Mouse (Mus musculus): ENCODE results near the gene Zfr2. TPM values are rescaled to one million over a fixed set of nuclear protein-coding genes. Genes with fewer than 3 reads are reported as not detected.

The Zfr2 gene
- polyA plus RNA-seq, 2 experiments from 2014 or later = 1.6 to 1.7 TPM

DNA sequence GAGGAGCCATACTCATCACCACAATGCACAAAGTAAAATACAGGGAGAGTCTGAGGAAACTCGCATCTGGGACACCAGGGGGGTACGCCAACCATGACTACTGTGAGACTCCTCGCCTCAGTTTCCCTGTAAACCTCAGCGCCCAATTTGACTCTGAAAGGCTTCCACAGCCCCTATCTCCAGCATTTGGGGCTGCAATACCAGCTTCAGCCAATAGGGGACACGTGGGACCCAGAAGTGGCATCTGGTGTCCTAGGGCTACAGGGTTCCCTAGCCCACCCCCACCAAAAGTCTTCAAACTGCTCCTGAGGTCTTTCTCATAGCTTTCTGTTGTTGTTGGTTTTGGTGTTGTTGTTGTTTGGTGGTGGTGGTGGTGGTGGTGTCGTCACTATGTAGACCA is 55.6 kb downstream of the Zfr2 start:
- no peak for ATAC-seq

DNA sequence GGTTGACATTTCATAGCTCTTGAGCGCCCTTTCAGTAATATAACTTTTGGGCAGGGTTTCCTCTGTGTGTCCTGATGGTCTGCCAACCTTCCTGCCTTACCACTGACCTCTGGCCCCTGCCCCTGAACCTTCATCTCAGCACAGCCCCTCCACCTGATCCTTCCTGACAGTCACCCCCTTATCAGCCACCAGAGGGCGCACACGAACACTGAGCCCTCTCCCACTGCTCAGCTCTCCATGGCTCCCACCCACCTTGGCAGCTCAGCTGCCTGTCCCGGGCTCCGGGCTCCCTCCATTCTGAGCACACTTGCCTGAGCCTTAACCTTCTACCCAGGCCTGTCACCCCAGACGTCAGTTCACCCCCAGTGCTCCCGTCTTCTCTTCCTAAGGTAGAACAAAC is 56.3 kb downstream of the Zfr2 start:
- no peak for ATAC-seq

- no peak for ATAC-seq
Measured at GRCm38 (mm10) chr10:81289811-81290210, 56.9 kb downstream of the Zfr2 start.

DNA sequence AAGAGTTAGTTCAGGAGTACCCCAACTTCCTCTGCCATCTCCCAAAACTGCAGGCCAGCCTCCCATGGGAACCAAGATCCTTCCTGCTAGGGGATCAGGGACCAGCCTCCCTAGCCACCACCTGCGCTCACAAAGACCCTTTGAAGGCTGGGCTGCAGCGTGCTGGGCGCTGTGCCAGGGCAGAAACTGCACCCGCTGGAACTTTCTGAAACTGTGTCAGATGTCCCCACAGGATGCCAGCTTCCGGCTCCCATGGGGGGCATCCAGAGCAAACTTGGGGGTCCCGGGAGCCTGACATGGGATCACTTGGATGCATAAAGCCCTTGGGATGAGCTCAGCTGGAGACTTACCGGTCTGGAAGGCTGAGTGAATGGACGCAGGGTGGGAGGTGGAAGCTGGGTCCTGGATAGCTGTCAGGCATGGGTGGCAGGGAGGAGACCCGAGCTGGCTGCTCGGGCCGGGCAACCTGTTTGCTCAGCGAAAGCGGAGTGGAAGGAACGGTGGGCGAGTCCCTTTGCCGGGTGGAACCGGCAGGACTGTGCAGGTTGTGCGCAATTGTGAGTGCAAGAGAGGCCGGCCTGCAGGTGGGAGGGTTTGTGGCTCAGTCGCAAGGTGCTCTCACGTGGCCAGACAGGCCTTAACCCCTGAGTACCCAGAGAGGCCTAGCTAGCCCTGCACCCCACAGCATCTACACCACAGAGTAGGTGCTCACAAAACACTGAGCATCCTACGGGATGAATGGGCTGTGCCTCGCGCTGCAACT is 57.9 kb downstream of the Zfr2 start:
- ATAC-seq = no peak

- ATAC-seq = no peak
Measured at GRCm38 (mm10) chr10:81291511-81292104, 58.7 kb downstream of the Zfr2 start, which contains the start of gene Tjp3. TSS of gene Tjp3 (minus strand) at chr10:81291581.

DNA sequence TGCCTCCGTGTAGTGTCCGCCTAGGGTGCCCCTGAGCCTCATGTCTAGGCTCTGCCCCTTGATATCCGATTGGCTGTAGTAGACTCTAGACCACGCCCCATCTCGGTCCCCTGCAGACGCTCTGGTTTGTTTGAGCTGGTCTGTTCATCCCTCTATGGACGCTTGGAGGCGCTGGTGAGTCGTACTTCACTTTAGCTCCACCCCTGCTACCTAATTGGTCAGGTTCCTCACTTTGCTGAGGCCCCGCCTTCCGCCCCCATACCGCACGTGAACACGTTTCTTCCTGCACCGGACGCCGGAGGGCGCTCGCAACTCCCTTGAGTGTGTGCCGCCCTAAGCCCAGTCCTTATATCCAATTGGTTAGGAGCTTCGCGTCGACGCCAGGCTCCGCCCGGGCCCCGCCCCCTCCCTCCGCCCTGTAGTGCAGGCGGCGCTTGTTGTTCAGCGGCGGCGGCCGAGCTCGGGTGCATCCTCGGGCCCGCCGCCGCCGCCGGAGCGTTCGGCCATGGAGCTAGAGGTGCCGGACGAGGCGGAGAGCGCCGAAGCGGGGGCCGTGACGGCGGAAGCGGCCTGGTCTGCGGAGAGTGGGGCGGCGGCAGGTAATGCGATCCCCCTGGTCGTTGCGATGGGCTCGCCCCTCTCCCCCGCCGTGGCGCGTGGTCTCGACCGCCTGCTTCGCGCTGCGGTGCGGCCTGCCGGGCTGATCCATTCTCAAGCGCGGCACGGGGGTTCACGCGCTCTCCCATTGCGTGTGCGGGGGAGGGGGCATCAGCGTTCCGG is 59.8 kb downstream of the Zfr2 start, which contains the start of gene Pip5k1c:
Gene Pip5k1c (plus strand): TSS at position 410 of the 780 bp plus-strand sequence.
- peak; percentile 91 for ATAC-seq

- ATAC-seq = no peak
Measured at GRCm38 (mm10) chr10:81293334-81294030, 60.5 kb downstream of the Zfr2 start.

- ATAC-seq = no peak
Measured at GRCm38 (mm10) chr10:81294442-81294841, 61.5 kb downstream of the Zfr2 start.

DNA sequence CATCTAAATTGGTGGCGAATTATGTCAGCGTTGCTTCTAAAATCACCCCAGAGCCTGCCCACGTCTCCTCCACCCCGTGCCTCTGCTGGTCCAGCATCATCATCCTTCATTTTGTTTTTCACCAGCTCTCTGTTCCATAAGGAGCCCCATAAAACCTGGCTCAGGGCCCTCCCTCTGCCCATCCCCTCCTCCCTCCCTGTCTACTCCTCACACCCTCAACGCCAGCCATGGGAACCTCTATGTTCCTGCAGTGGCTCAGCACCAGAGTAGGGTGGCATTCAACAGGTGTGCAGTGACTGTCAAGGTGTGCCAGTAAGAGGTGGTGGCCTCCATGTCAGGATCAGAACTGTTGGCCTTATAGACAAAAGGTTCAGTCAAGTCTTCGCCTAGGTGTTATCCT is 62.2 kb downstream of the Zfr2 start:
- no peak for ATAC-seq

GRCm38 (mm10) chr10:81297246-81297645 is 64.3 kb downstream of the Zfr2 start:
- ATAC-seq = no peak

DNA sequence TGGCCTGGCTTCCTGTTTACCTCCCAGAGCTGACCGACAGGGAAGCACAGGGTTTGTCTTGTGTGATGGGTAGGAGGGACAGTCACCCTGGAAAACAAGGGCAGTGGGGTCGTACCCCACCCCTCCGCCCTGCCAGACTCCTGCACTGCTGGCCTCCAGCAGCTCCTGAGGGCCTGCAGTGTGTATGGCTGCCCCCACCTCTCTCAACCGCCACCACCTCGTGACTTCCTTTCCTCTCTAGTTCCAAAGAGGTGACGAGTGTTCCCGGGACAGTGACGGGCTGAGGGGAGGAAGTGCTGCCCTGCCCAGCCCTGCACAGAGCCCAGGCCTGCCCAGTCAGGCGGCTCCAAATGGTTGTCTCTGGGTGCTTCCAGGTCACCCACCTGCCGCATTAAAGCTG is 64.9 kb downstream of the Zfr2 start:
- ATAC-seq = peak; percentile 65

GRCm38 (mm10) chr10:81298369-81299100 is 65.6 kb downstream of the Zfr2 start:
- peak; percentile 61 for ATAC-seq

DNA sequence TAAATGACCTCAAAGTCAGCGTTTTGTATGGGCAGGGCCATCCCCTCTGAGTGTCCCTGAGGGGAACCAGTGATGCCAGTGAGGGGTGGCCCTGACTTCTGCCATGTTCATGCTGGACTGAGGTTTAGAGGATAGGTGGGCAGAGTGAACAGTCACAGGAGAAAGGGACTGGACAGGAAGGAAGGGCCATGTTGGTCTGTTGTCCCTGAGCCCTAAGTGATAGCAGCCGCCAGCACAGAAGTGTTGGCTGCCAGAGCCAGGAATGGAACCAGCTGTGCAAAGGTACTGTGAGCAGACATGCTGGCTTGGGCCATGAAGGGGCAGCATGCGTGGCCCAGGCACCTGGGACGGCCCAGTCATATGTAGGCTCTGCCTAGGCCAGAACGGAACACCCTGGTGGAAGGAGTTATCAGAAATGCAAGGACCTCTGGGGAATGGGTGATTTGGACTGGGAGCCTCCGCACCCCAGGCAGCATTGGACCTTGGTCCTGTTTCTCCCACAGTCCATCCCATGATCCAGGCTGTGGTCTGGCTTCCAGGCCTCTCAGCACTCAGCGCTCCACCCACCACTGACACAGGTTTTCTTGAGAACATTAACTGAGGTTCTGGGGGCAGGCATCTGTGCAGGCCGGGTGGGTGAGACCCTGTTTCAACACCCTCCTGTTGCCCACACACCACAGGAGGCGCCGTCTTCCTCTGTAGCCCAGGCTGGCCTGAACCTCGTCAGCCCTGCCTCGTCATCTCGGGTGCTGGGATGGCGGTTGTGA is 66.8 kb downstream of the Zfr2 start:
- ATAC-seq = no peak

GRCm38 (mm10) chr10:81300352-81300907 is 67.5 kb downstream of the Zfr2 start:
- ATAC-seq = no peak

GRCm38 (mm10) chr10:81301321-81301720 is 68.4 kb downstream of the Zfr2 start:
- ATAC-seq = no peak

Other genes with a start within 250 kb of the Zfr2 start
- gene Gng7, start 218.2 kb upstream of the Zfr2 start, polyA plus RNA-seq (2017; shearing (Covaris generic)) = under 1 TPM in 1 of 2 experiments, not detected in 1; 0.54 TPM
- gene Diras1, start 207.5 kb upstream of the Zfr2 start, polyA plus RNA-seq (2017; shearing (Covaris generic)) = not detected
- 1 to 10 TPM; 3.3 to 4.7 TPM for gene Slc39a3, start 195.7 kb upstream of the Zfr2 start, polyA plus RNA-seq (2017; shearing (Covaris generic))
- gene Sgta, start 173.0 kb upstream of the Zfr2 start, polyA plus RNA-seq (2017; shearing (Covaris generic)) = 100 to 1,000 TPM in 1 of 2 experiments, 10 to 100 TPM in 1; 78.9 to 148 TPM
- gene Thop1, start 163.1 kb upstream of the Zfr2 start, polyA plus RNA-seq (2017; shearing (Covaris generic)) = 1 to 10 TPM; 2.0 to 2.5 TPM
- not detected for gene Creb3l3, start 134.3 kb upstream of the Zfr2 start, polyA plus RNA-seq (2017; shearing (Covaris generic))
- gene Map2k2, start 127.2 kb upstream of the Zfr2 start, polyA plus RNA-seq (2017; shearing (Covaris generic)) = 10 to 100 TPM; 21.5 to 28.1 TPM
- gene Zbtb7a, start 97.9 kb upstream of the Zfr2 start, polyA plus RNA-seq (2017; shearing (Covaris generic)) = 10 to 100 TPM in 1 of 2 experiments, 1 to 10 TPM in 1; 6.5 to 11.3 TPM
- gene Pias4, start 65.2 kb upstream of the Zfr2 start, polyA plus RNA-seq (2017; shearing (Covaris generic)) = 10 to 100 TPM; 17.1 to 20.0 TPM
- gene Eef2, start 56.5 kb upstream of the Zfr2 start, polyA plus RNA-seq (2017; shearing (Covaris generic)) = 1,000 to 10,000 TPM in 1 of 2 experiments, 100 to 1,000 TPM in 1; 934 to 1,665 TPM
- gene Dapk3, start 50.1 kb upstream of the Zfr2 start, polyA plus RNA-seq (2017; shearing (Covaris generic)) = 1 to 10 TPM; 1.3 to 2.6 TPM
- not detected for gene 4930442H23Rik, start 49.3 kb upstream of the Zfr2 start, polyA plus RNA-seq (2017; shearing (Covaris generic))
- under 1 TPM; 0.31 to 0.44 TPM for gene Nmrk2, start 31.1 kb upstream of the Zfr2 start, polyA plus RNA-seq (2017; shearing (Covaris generic))
- 1 to 10 TPM; 4.0 to 6.2 TPM for gene Atcay, start 2.3 kb upstream of the Zfr2 start, polyA plus RNA-seq (2017; shearing (Covaris generic))
- 100 to 1,000 TPM in 1 of 2 experiments, 10 to 100 TPM in 1; 63.6 to 103 TPM for gene Matk, start 19.8 kb downstream of the Zfr2 start, polyA plus RNA-seq (2017; shearing (Covaris generic))
- gene Mrpl54, start 33.8 kb downstream of the Zfr2 start, polyA plus RNA-seq (2017; shearing (Covaris generic)) = 100 to 1,000 TPM; 111 to 132 TPM
- 10 to 100 TPM; 12.5 to 14.8 TPM for gene Apba3, start 33.8 kb downstream of the Zfr2 start, polyA plus RNA-seq (2017; shearing (Covaris generic))
- gene Tjp3, start 58.4 kb downstream of the Zfr2 start, polyA plus RNA-seq (2017; shearing (Covaris generic)) = 1 to 10 TPM; 2.4 to 2.6 TPM
- 10 to 100 TPM; 14.6 to 15.1 TPM for gene Pip5k1c, start 59.8 kb downstream of the Zfr2 start, polyA plus RNA-seq (2017; shearing (Covaris generic))
- gene Cactin, start 87.9 kb downstream of the Zfr2 start, polyA plus RNA-seq (2017; shearing (Covaris generic)) = 1 to 10 TPM; 4.2 to 4.7 TPM
- gene Tbxa2r, start 95.6 kb downstream of the Zfr2 start, polyA plus RNA-seq (2017; shearing (Covaris generic)) = 10 to 100 TPM; 19.3 to 22.0 TPM
- under 1 TPM; 0.15 to 0.28 TPM for gene Gipc3, start 110.1 kb downstream of the Zfr2 start, polyA plus RNA-seq (2017; shearing (Covaris generic))
- gene Hmg20b, start 117.3 kb downstream of the Zfr2 start, polyA plus RNA-seq (2017; shearing (Covaris generic)) = 10 to 100 TPM; 14.4 to 17.3 TPM
- gene Mfsd12, start 124.3 kb downstream of the Zfr2 start, polyA plus RNA-seq (2017; shearing (Covaris generic)) = 1 to 10 TPM; 1.3 to 1.5 TPM
- 1 to 10 TPM in 1 of 2 experiments, under 1 TPM in 1; 0.34 to 2.0 TPM for gene 4930404N11Rik, start 132.7 kb downstream of the Zfr2 start, polyA plus RNA-seq (2017; shearing (Covaris generic))
- 10 to 100 TPM; 12.3 to 16.4 TPM for gene Fzr1, start 145.4 kb downstream of the Zfr2 start, polyA plus RNA-seq (2017; shearing (Covaris generic))
- 10 to 100 TPM in 1 of 2 experiments, 1 to 10 TPM in 1; 9.4 to 13.9 TPM for gene Dohh, start 151.3 kb downstream of the Zfr2 start, polyA plus RNA-seq (2017; shearing (Covaris generic))
- gene Gm48551, start 151.3 kb downstream of the Zfr2 start, polyA plus RNA-seq (2017; shearing (Covaris generic)) = 1 to 10 TPM; 2.2 to 3.7 TPM
- gene Gm48552, start 155.8 kb downstream of the Zfr2 start, polyA plus RNA-seq (2017; shearing (Covaris generic)) = 1 to 10 TPM in 1 of 2 experiments, under 1 TPM in 1; 0.71 to 2.3 TPM
- 10 to 100 TPM in 1 of 2 experiments, 1 to 10 TPM in 1; 9.0 to 10.8 TPM for gene Smim24, start 159.9 kb downstream of the Zfr2 start, polyA plus RNA-seq (2017; shearing (Covaris generic))
- gene Nfic, start 222.5 kb downstream of the Zfr2 start, polyA plus RNA-seq (2017; shearing (Covaris generic)) = 10 to 100 TPM; 14.2 to 19.2 TPM
- gene Celf5, start 249.6 kb downstream of the Zfr2 start, polyA plus RNA-seq (2017; shearing (Covaris generic)) = 1 to 10 TPM in 1 of 2 experiments, under 1 TPM in 1; 0.53 to 1.1 TPM